Mouse (Mus musculus) liver, embryonic 11.5 days (tissue): Measurements from ENCODE around the gene 4930407I10Rik. TPM values are rescaled to one million over a fixed set of nuclear protein-coding genes. Genes with fewer than 3 reads are reported as not detected.

Experiments
- ATAC-seq: fragments of 200-750 bp; cut with Nextera tagmentation; replicated peaks from 2 replicates; pipeline ENCODE4 v1.8.0; 2017; ENCODE audit warnings: moderate number of reproducible peaks, mild to moderate bottlenecking, moderate TSS enrichment, moderate library complexity; ENCODE audit not compliant: low FRiP score
- DNase-seq: peaks from one replicate; pipeline ENCODE4 v3.0.0-alpha.2; 2017; ENCODE audit warnings: low spot score
- H3K27ac ChIP-seq: fragments of 300-500 bp; sonication (generic); 2 replicates; pipeline ENCODE4 v1.5.1; 2014; ENCODE audit warnings: mild to moderate bottlenecking, low read depth, low read length, control low read depth
- H3K27me3 ChIP-seq: fragments of 300-500 bp; sonication (generic); replicated peaks from 2 replicates; pipeline ENCODE4 v1.6.1; 2014; ENCODE audit warnings: low read length, mixed read lengths; ENCODE audit not compliant: control insufficient read depth, insufficient read depth
- H3K36me3 ChIP-seq: fragments of 300-500 bp; sonication (generic); 2 replicates; pipeline ENCODE4 v1.6.1; 2014; ENCODE audit warnings: mild to moderate bottlenecking, low read length, moderate library complexity, mixed read lengths; ENCODE audit not compliant: control insufficient read depth, insufficient read depth
- H3K4me1 ChIP-seq: fragments of 300-500 bp; sonication (generic); replicated peaks from 2 replicates; pipeline ENCODE4 v1.6.1; 2014; ENCODE audit warnings: low read length, mixed read lengths; ENCODE audit not compliant: control insufficient read depth, insufficient read depth
- H3K4me2 ChIP-seq: fragments of 300-500 bp; sonication (generic); 2 replicates; pipeline ENCODE4 v1.6.1; 2014; ENCODE audit warnings: mild to moderate bottlenecking, control low read depth, moderate library complexity
- H3K4me3 ChIP-seq: fragments of 300-500 bp; sonication (generic); 2 replicates; pipeline ENCODE4 v1.5.1; 2014; ENCODE audit warnings: low read depth, low read length, control low read depth
- H3K9ac ChIP-seq: fragments of 300-500 bp; sonication (generic); 2 replicates; pipeline ENCODE4 v1.6.1; 2014; ENCODE audit warnings: low read depth, low read length, control low read depth
- H3K9me3 ChIP-seq: fragments of 300-500 bp; sonication (generic); 2 replicates; pipeline ENCODE4 v1.6.1; 2016; ENCODE audit warnings: low read length, inconsistent platforms, mixed read lengths; ENCODE audit not compliant: control insufficient read depth
- WGBS: fragments of 180-500 bp; shearing (Covaris S2); extraction: QIAGEN DNeasy Blood & Tissue Kit; methylation state at CpG from one replicate; pipeline ENCODE4 v1.1.7; 2014; 5-methylcytosine and 5-hydroxymethylcytosine counted together
- polyA plus RNA-seq: library from polyadenylated mRNA; unstranded; fragments of >200 nt; fragmentation: Nextera tagmentation; extraction: Ambion mirVana; gene quantifications from 2 replicates; pipeline ENCODE4 v1.2.1, GENCODE M21; 2014

4930407I10Rik gene
- polyA plus RNA-seq, 1 experiment from 2014 or later, result not detected

GRCm38 (mm10) chr15:82073490-82073889 lies 14.5 kb downstream of the 4930407I10Rik start:
- 84% methylated on average over 7 of the region's 7 CpGs for WGBS

GRCm38 (mm10) chr15:82079883-82080282 lies 20.9 kb downstream of the 4930407I10Rik start:
- H3K36me3 ChIP-seq, result no peaks in the 10 kb centered on the region
- H3K4me1 ChIP-seq, result no peaks in the 10 kb centered on the region
- H3K9ac ChIP-seq, result no peak overlapping the region
- H3K4me2 ChIP-seq, result no peak overlapping the region
- ATAC-seq (no peak), DNase-seq (no peak)
- no peak overlapping the region for H3K4me3 ChIP-seq
- H3K27me3 ChIP-seq, result peaks cover 2% of the 10 kb centered on the region; the same call in 1 of the 2 replicates
- H3K27ac ChIP-seq, result no peak overlapping the region
- H3K9me3 ChIP-seq, result no peaks in the 10 kb centered on the region
- 51% methylated on average over 10 of the region's 10 CpGs for WGBS

More at GRCm38 (mm10) chr15:82073490-82073889, 14.5 kb downstream of the 4930407I10Rik start:
- H3K9ac ChIP-seq, result no peak overlapping the region
- no peak for ATAC-seq
- no peaks in the 10 kb centered on the region for H3K9me3 ChIP-seq
- no peaks in the 10 kb centered on the region for H3K36me3 ChIP-seq
- H3K4me1 ChIP-seq, result no peaks in the 10 kb centered on the region
- H3K4me2 ChIP-seq, result no peak overlapping the region
- peaks cover 29% of the 10 kb centered on the region for H3K27me3 ChIP-seq
- no peak for DNase-seq
- no peak overlapping the region for H3K4me3 ChIP-seq
- no peak overlapping the region for H3K27ac ChIP-seq

- DNase-seq (no peak), ATAC-seq (no peak)
- Histone ChIP-seq H3K4me2 (no peak overlapping the region), H3K36me3 (no peaks in the 10 kb centered on the region), H3K4me3 (no peak overlapping the region), H3K27me3 (no peaks in the 10 kb centered on the region; the same call in 1 of the 2 replicates), H3K9ac (no peak overlapping the region), H3K27ac (no peak overlapping the region), H3K4me1 (no peaks in the 10 kb centered on the region), H3K9me3 (no peaks in the 10 kb centered on the region)
- WGBS, result 28% methylated on average over 7 of the region's 7 CpGs
Observed at GRCm38 (mm10) chr15:82081161-82081560, 22.2 kb downstream of the 4930407I10Rik start.

- Histone ChIP-seq H3K4me3 (no peak overlapping the region), H3K9me3 (no peaks in the 10 kb centered on the region), H3K36me3 (no peaks in the 10 kb centered on the region), H3K27me3 (peaks cover 5% of the 10 kb centered on the region; the same call in 1 of the 2 replicates), H3K27ac (no peak overlapping the region), H3K9ac (no peak overlapping the region), H3K4me2 (no peak overlapping the region), H3K4me1 (no peaks in the 10 kb centered on the region)
- DNase-seq (no peak), ATAC-seq (no peak)
- WGBS, result 80% methylated on average over 9 of the region's 9 CpGs
Observed at GRCm38 (mm10) chr15:82085606-82086005, 26.7 kb downstream of the 4930407I10Rik start.

GRCm38 (mm10) chr15:82086131-82086530 lies 27.2 kb downstream of the 4930407I10Rik start:
- H3K9me3 ChIP-seq, result no peaks in the 10 kb centered on the region
- no peaks in the 10 kb centered on the region for H3K4me1 ChIP-seq
- peaks cover 5% of the 10 kb centered on the region; the same call in 1 of the 2 replicates for H3K27me3 ChIP-seq
- no peaks in the 10 kb centered on the region for H3K36me3 ChIP-seq
- H3K9ac ChIP-seq, result no peak overlapping the region
- H3K4me2 ChIP-seq, result no peak overlapping the region
- DNase-seq (no peak), ATAC-seq (no peak)
- 77% methylated on average over 12 of the region's 12 CpGs for WGBS
- H3K27ac ChIP-seq, result no peak overlapping the region
- no peak overlapping the region for H3K4me3 ChIP-seq

- DNase-seq (no peak), ATAC-seq (no peak)
- Histone ChIP-seq H3K4me1 (no peaks in the 10 kb centered on the region), H3K27ac (no peak overlapping the region), H3K4me2 (no peak overlapping the region), H3K9me3 (no peaks in the 10 kb centered on the region), H3K27me3 (peaks cover 5% of the 10 kb centered on the region; the same call in 1 of the 2 replicates), H3K36me3 (no peaks in the 10 kb centered on the region), H3K4me3 (no peak overlapping the region), H3K9ac (no peak overlapping the region)
- WGBS, result 11% methylated on average over 10 of the region's 10 CpGs
Observed at GRCm38 (mm10) chr15:82087266-82087665, 28.3 kb downstream of the 4930407I10Rik start.

- ATAC-seq (no peak), DNase-seq (no peak)
- Histone ChIP-seq H3K4me2 (no peak overlapping the region), H3K36me3 (no peaks in the 10 kb centered on the region), H3K27ac (no peak overlapping the region), H3K27me3 (peaks cover 5% of the 10 kb centered on the region; the same call in 1 of the 2 replicates), H3K4me3 (no peak overlapping the region), H3K9me3 (no peaks in the 10 kb centered on the region), H3K4me1 (no peaks in the 10 kb centered on the region), H3K9ac (no peak overlapping the region)
- 75% methylated on average over 7 of the region's 7 CpGs for WGBS
Observed at GRCm38 (mm10) chr15:82091061-82091460, 32.1 kb downstream of the 4930407I10Rik start.

- no peak overlapping the region for H3K27ac ChIP-seq
- H3K9me3 ChIP-seq, result no peaks in the 10 kb centered on the region
- 30% methylated on average over 8 of the region's 8 CpGs for WGBS
- ATAC-seq (no peak), DNase-seq (no peak)
- H3K9ac ChIP-seq, result no peak overlapping the region
- H3K4me2 ChIP-seq, result no peak overlapping the region
- H3K4me3 ChIP-seq, result no peak overlapping the region
- H3K4me1 ChIP-seq, result no peaks in the 10 kb centered on the region
- no peaks in the 10 kb centered on the region for H3K36me3 ChIP-seq
- H3K27me3 ChIP-seq, result 0 out of 2 replicates have a peak, but pooled peaks cover 3% of the 10 kb centered on the region
Observed at GRCm38 (mm10) chr15:82106953-82107555, 48.1 kb downstream of the 4930407I10Rik start.
